Mouse (Mus musculus) cerebellum, adult (tissue): Measurements from ENCODE around the gene Gm37240.

ENCODE experiments used
- ATAC-seq: cut with Nextera tagmentation; 2 replicates; pipeline ENCODE4 v1.9.2; 2017; ENCODE audit warnings: mild to moderate bottlenecking, moderate library complexity, mixed read lengths; ENCODE audit not compliant: insufficient number of reproducible peaks, low FRiP score, low TSS enrichment

Gm37240 gene

GRCm38 (mm10) chr3:85125471-85125870, 761.8 kb downstream of the Gm37240 start:
- no peak for ATAC-seq

- no peak for ATAC-seq
Observed at GRCm38 (mm10) chr3:85124924-85125323, 762.4 kb downstream of the Gm37240 start.

GRCm38 (mm10) chr3:85124410-85124809, 762.9 kb downstream of the Gm37240 start:
- no peak for ATAC-seq

DNA sequence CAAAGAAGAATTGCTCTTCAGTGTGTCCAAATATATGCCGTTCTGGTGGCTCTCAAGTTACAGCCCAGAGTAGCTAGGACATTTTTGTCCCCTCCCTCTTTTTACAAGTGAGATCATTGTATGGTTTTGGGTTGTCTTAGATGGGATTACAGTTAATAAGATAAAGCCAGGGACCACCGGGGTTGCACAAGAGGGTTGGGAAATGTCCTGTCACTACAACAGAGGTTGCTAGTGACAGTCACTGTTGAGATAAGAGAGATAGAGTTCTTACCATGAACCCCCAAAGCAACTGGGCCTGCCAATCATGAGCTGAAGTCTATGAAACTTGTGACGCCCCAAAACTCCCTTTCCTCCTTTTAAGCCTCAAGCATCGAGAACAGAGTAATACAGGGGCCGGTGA, 769.6 kb downstream of the Gm37240 start:
- no peak for ATAC-seq

DNA sequence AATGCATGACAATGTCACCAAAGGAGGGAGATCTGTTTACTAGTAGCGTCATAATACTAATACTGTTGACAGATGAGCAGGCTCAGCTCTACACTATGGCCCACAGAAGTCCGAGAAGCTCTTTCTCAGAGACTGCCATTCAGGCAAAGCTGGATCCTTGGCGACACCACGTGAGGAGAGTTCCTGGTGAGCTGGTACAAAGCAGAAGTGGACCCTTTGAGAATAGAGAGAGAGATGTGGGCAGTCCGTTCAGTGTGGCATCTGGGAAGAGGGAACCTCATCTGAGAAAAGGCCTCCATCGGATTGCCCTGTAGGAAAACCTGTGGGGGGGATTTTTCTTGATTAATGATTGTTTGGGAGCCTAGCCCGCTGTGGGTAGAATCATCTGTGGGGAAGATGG, 770.3 kb downstream of the Gm37240 start:
- no peak for ATAC-seq

GRCm38 (mm10) chr3:85115959-85116543, 771.3 kb downstream of the Gm37240 start:
- no peak; the same call in 1 of the 2 replicates for ATAC-seq

DNA sequence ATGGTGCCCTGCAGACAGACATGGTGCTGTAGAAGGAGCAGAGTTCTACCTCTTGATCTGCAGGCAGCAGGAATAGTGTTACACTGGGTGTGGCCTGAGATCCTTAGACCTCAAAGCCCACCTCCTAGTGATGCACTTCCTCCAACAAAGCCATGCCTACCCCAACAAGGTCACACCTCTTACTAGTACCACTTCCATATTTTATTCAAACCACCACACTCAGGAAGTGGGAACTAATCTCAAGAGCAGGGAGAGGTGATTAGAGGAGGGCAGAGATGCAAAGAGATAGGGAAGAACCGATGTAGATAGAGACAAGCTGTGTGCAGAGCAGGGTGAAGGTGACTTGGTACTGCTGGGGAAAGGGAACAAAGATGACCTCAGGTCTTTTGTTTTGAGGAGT, 773.8 kb downstream of the Gm37240 start:
- no peak for ATAC-seq

- no peak for ATAC-seq
Observed at GRCm38 (mm10) chr3:85110762-85111161, 776.6 kb downstream of the Gm37240 start.

- no peak for ATAC-seq
Observed at GRCm38 (mm10) chr3:85109221-85109620, 778.1 kb downstream of the Gm37240 start.

DNA sequence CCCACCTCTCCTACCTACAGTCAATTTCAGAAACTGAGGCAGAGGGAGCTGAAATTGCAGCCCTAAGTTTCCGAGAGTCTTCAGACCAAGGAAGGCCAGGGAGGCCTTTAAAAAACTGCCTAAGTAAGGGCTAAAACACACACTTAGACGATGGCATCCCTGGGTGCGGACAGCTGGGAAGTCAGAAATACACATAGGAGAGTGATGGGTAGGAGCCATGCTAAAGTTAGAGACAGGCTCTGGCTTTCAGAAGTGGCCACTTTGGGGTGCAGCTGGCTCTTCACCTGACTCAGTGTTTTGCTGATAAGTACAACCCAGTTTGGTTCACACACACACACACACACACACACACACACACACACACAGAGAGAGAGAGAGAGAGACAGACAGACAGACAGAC, 778.9 kb downstream of the Gm37240 start:
- no peak for ATAC-seq

DNA sequence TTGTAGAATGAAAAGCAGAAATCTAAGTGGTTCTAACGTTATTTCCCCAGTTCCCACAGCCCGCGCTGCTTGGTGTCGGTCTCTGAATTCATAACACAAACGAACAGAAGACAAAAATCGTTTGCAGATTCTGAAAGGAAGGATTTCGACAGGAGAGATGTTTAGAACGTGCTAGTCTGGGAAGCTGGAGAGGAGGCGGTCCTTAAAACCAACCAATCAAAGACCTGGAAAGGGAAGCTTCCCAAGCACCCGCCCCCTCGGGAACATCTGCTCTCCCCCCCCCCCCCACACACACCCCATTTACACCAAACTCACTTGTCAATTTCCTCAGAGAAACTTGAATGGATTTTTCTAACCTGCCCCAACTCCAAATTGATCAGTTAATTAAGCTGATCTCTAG, 780.4 kb downstream of the Gm37240 start:
- ATAC-seq: no peak

DNA sequence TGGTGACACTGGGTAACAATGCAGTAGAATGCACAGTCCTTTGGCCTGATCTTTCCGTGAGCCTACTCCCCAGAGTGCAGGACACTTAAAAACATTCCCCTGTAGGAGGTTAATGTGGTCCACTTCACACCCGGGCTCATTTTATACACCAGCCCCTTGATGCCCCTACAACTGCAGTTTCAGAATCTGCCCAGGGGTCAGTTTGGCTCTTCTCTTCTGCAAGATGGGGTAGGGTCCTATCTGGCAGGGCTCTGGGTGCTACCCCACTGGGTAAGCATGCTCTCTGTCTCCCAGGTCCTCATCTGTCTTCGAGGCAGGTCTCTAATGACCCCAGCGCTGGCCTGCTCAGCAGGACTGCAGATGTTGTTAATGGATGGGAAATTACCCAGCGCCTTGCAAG, 783.0 kb downstream of the Gm37240 start:
- no peak for ATAC-seq

- ATAC-seq: no peak
Observed at GRCm38 (mm10) chr3:85080882-85081558, 806.3 kb downstream of the Gm37240 start.

- ATAC-seq: no peak
Observed at GRCm38 (mm10) chr3:85064113-85064512, 823.2 kb downstream of the Gm37240 start.

DNA sequence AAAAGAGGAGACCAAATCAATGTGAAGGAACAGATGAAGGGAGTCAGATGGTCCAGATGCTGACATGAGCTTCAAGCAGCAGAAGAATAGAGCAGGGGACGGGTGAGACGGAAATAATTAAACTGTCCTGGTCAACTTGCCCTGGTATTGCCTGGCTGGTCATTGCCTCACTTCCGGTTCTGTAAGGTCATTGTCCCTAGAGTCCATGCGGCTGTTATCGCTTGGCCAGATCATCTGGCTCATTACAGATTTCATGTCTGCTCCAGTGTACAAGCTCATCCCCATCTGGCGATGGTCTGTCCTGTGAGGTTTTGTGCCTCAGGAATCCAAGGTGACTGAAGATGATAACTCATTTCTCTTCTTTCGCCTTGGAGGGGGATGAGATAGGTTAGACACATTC, 827.2 kb downstream of the Gm37240 start:
- no peak for ATAC-seq

- ATAC-seq: no peak
Observed at GRCm38 (mm10) chr3:85057245-85057644, 830.1 kb downstream of the Gm37240 start.

DNA sequence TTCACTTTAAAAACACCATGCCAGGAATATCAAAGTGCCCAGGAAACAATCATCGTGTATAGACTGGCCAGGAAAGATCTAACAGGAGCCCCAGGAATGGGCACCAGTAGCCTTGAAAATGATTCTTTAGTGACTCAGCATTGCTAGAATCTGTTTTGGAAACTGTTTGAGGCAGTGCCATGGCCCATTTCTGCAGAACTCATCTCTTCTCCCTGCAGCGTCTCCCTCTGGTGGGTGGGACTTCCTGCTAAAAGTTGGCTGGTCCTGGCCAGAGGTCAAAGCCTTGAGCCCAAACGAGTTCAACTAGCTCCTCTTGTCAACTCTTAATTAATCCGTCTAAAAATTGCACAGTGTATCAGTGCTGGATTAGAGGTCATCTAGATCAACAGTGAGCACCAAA, 833.8 kb downstream of the Gm37240 start:
- no peak for ATAC-seq

GRCm38 (mm10) chr3:85052196-85052595, 835.1 kb downstream of the Gm37240 start:
- ATAC-seq: no peak

DNA sequence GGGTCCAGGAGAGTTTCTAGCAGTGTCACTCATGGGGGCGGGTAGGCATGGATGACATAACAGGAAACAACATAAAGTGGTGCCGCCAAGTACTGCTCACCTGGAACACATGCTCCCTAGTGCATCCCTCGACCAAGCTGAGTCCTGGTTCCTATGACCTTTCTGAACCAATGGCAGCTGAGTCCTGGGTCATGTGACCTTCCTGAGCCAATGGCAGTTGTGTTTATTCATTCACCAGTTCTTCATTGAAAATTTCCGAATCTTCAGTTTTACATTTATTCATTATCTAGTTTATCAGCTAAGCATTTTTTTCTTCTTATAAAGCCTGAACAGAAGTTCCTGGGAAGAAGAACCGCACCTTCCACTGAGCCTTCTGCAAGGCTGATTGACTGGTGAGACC, 838.7 kb downstream of the Gm37240 start:
- no peak for ATAC-seq

GRCm38 (mm10) chr3:85043679-85044218, 843.6 kb downstream of the Gm37240 start:
- ATAC-seq: no peak

DNA sequence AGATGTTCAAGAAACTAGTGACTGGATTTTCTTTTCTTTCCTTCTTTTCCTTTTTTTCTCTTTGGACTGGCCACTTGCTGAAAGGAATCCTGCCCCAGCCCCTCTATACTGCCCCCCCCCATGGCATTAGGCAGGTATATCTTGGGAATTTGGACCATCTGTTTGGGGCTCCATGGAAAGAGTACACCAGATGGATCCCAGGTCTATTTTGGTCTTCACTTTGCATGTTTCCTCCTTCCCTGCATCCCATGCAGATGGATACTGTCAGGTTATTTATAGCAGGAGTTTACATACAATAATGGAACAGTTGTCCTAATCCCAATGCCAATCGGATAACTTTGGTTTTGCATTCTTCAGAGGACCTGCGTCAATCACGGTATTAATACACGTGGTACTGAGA, 845.2 kb downstream of the Gm37240 start:
- ATAC-seq: peak; percentile 83

DNA sequence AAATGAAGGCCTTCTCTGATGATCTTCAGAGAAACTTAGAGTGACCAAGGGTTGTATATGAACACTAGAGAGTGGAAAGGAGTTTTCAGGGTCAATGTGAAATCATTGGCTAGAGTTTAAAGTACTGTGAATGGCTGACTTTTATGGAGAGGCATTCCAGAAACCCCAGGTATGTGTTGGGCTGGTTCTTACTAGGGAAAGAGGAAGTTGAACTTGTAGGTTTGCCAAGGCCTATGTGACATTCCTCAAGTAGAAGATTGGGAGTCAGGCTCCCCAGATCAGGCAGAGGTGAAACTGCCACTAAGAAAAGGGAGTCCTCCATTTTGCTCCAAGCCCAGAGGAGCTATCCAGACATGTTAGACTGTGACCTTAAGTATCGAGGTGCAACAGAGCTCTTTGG, 858.2 kb downstream of the Gm37240 start:
- no peak for ATAC-seq
